Mouse (Mus musculus) olfactory bulb, adult 2 months (tissue): ENCODE measurements around the gene Gm20390.

Experiments
- CTCF ChIP-seq: fragments of 200-500 bp; IDR thresholded peaks from 2 replicates; pipeline ENCODE4 v1.5.1; 2012; ENCODE audit warnings: low read depth, mild to moderate bottlenecking, low read length, moderate library complexity; ENCODE audit not compliant: insufficient read depth
- POLR2A ChIP-seq: fragments of 200-500 bp; IDR thresholded peaks from 2 replicates; pipeline ENCODE4 v1.6.1; 2012; ENCODE audit warnings: mild to moderate bottlenecking, low read depth, low read length, moderate library complexity; ENCODE audit not compliant: insufficient read depth

GRCm38 (mm10) chr11:93908829-93909228, 59.3 kb downstream of the Gm20390 start:
- TF ChIP-seq CTCF (no peak), POLR2A (no peak)
